Mouse (Mus musculus): Measurements from ENCODE around the gene Trpm3. TPM values are rescaled to one million over a fixed set of nuclear protein-coding genes. Genes with fewer than 3 reads are reported as not detected.

The Trpm3 gene
- polyA plus RNA-seq, 1 experiment = 0.05 TPM

- Histone ChIP-seq H3K79me3 (ENCODE audit: low read depth) (no peaks in the 10 kb centered on the region), H3K4me3 (ENCODE audit: insufficient read depth, poor library complexity, severe bottlenecking) (no peak overlapping the region), H3K36me3 (ENCODE audit: control insufficient read depth, insufficient read depth) (no peaks in the 10 kb centered on the region), H3K27me3 (ENCODE audit: control insufficient read depth, insufficient read depth, insufficient read length) (no peaks in the 10 kb centered on the region), H3ac (ENCODE audit: control insufficient read depth, insufficient read length, low read depth) (no peak overlapping the region), H3K79me2 (ENCODE audit: control insufficient read depth, insufficient read depth) (no peaks in the 10 kb centered on the region)
- TF ChIP-seq CTCF (IDR thresholded peaks at IDR 0.05; ENCODE audit: control insufficient read depth, insufficient read depth, insufficient read length) = no peak
- TF ChIP-seq MYOD1 (IDR thresholded peaks at IDR 0.05; ENCODE audit: control insufficient read depth, insufficient read length, low read depth) = no peak
- TF ChIP-seq FOSL1 (IDR thresholded peaks at IDR 0.05; ENCODE audit: insufficient read depth, low read length, poor library complexity, severe bottlenecking) = no peak
- no peak for TF ChIP-seq MYOG (IDR thresholded peaks at IDR 0.05; ENCODE audit: control insufficient read depth, extremely low read depth, insufficient read length)
- no peak for TF ChIP-seq MAX (IDR thresholded peaks at IDR 0.05)
- no peak for TF ChIP-seq USF1 (IDR thresholded peaks at IDR 0.05; ENCODE audit: low read depth)
- TF ChIP-seq CEBPB (IDR thresholded peaks at IDR 0.05; ENCODE audit: low read depth) = no peak
These were observed 308.8 kb downstream of the Trpm3 start for GRCm38 (mm10) chr19:22447418-22448339.

GRCm38 (mm10) chr19:22448340-22449288 is 309.8 kb downstream of the Trpm3 start:
- TF ChIP-seq MYOG (IDR thresholded peaks at IDR 0.05; ENCODE audit: control insufficient read depth, extremely low read depth, insufficient read length) (no peak), CTCF (IDR thresholded peaks at IDR 0.05; ENCODE audit: control insufficient read depth, insufficient read depth, insufficient read length) (no peak), MAX (IDR thresholded peaks at IDR 0.05) (no peak), CEBPB (IDR thresholded peaks at IDR 0.05; ENCODE audit: low read depth) (no peak), FOSL1 (IDR thresholded peaks at IDR 0.05; ENCODE audit: insufficient read depth, low read length, poor library complexity, severe bottlenecking) (no peak), MYOD1 (IDR thresholded peaks at IDR 0.05; ENCODE audit: control insufficient read depth, insufficient read length, low read depth) (no peak)
- no peaks in the 10 kb centered on the region for H3K79me3 ChIP-seq (ENCODE audit: low read depth)
- no peak overlapping the region for H3ac ChIP-seq (ENCODE audit: control insufficient read depth, insufficient read length, low read depth)
- H3K36me3 ChIP-seq (ENCODE audit: control insufficient read depth, insufficient read depth) = no peaks in the 10 kb centered on the region
- no peaks in the 10 kb centered on the region for H3K79me2 ChIP-seq (ENCODE audit: control insufficient read depth, insufficient read depth)
- H3K4me3 ChIP-seq (ENCODE audit: insufficient read depth, poor library complexity, severe bottlenecking) = no peak overlapping the region
- H3K27me3 ChIP-seq (ENCODE audit: control insufficient read depth, insufficient read depth, insufficient read length) = no peaks in the 10 kb centered on the region

DNA sequence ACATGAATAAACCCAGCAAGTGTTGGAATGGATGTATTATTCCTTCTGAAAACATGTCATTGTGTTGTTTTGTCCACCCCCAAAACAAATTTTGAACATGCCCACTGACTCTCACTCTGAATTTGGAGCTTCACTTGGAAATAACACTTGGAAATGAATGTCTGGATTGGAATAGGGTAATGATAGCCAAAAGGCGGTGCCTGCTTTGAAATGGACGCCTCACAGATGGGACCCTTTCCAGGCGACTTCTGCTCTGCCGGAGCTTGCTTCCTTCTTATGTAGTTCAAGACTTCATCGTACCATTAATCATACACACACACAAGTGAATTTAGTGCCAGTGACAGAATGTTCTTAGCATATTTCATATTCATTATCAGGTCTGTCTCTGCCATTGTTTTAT is 312.4 kb downstream of the Trpm3 start:
- Histone ChIP-seq H3K27me3 (ENCODE audit: control insufficient read depth, insufficient read depth, insufficient read length) (no peaks in the 10 kb centered on the region), H3K36me3 (ENCODE audit: control insufficient read depth, insufficient read depth) (no peaks in the 10 kb centered on the region), H3ac (ENCODE audit: control insufficient read depth, insufficient read length, low read depth) (no peak overlapping the region), H3K79me2 (ENCODE audit: control insufficient read depth, insufficient read depth) (no peaks in the 10 kb centered on the region), H3K4me3 (ENCODE audit: insufficient read depth, poor library complexity, severe bottlenecking) (no peak overlapping the region), H3K79me3 (ENCODE audit: low read depth) (no peaks in the 10 kb centered on the region)
- TF ChIP-seq MAX (IDR thresholded peaks at IDR 0.05) (no peak), FOSL1 (IDR thresholded peaks at IDR 0.05; ENCODE audit: insufficient read depth, low read length, poor library complexity, severe bottlenecking) (no peak), CTCF (IDR thresholded peaks at IDR 0.05; ENCODE audit: control insufficient read depth, insufficient read depth, insufficient read length) (no peak), CEBPB (IDR thresholded peaks at IDR 0.05; ENCODE audit: low read depth) (no peak), MYOG (IDR thresholded peaks at IDR 0.05; ENCODE audit: control insufficient read depth, extremely low read depth, insufficient read length) (no peak), USF1 (IDR thresholded peaks at IDR 0.05; ENCODE audit: low read depth) (no peak), MYOD1 (IDR thresholded peaks at IDR 0.05; ENCODE audit: control insufficient read depth, insufficient read length, low read depth) (no peak)

GRCm38 (mm10) chr19:22456935-22457334 is 318.1 kb downstream of the Trpm3 start:
- Histone ChIP-seq H3K27me3 (ENCODE audit: control insufficient read depth, insufficient read depth, insufficient read length) (no peaks in the 10 kb centered on the region), H3ac (ENCODE audit: control insufficient read depth, insufficient read length, low read depth) (no peak overlapping the region), H3K79me3 (ENCODE audit: low read depth) (no peaks in the 10 kb centered on the region), H3K36me3 (ENCODE audit: control insufficient read depth, insufficient read depth) (no peaks in the 10 kb centered on the region), H3K79me2 (ENCODE audit: control insufficient read depth, insufficient read depth) (no peaks in the 10 kb centered on the region), H3K4me3 (ENCODE audit: insufficient read depth, poor library complexity, severe bottlenecking) (no peak overlapping the region)
- TF ChIP-seq CEBPB (IDR thresholded peaks at IDR 0.05; ENCODE audit: low read depth) (no peak), USF1 (IDR thresholded peaks at IDR 0.05; ENCODE audit: low read depth) (no peak), CTCF (IDR thresholded peaks at IDR 0.05; ENCODE audit: control insufficient read depth, insufficient read depth, insufficient read length) (no peak)

- Histone ChIP-seq H3K4me3 (ENCODE audit: insufficient read depth, poor library complexity, severe bottlenecking) (no peak overlapping the region), H3K79me3 (ENCODE audit: low read depth) (no peaks in the 10 kb centered on the region), H3K36me3 (ENCODE audit: control insufficient read depth, insufficient read depth) (no peaks in the 10 kb centered on the region), H3K27me3 (ENCODE audit: control insufficient read depth, insufficient read depth, insufficient read length) (no peaks in the 10 kb centered on the region), H3K79me2 (ENCODE audit: control insufficient read depth, insufficient read depth) (no peaks in the 10 kb centered on the region), H3ac (ENCODE audit: control insufficient read depth, insufficient read length, low read depth) (no peak overlapping the region)
- TF ChIP-seq MYOD1 (IDR thresholded peaks at IDR 0.05; ENCODE audit: control insufficient read depth, insufficient read length, low read depth) = no peak
- no peak for TF ChIP-seq FOSL1 (IDR thresholded peaks at IDR 0.05; ENCODE audit: insufficient read depth, low read length, poor library complexity, severe bottlenecking)
These were observed 323.2 kb downstream of the Trpm3 start for GRCm38 (mm10) chr19:22462043-22462442.
